Mouse (Mus musculus): ENCODE measurements around the gene Pik3r1. TPM values are rescaled to one million over a fixed set of nuclear protein-coding genes. Genes with fewer than 3 reads are reported as not detected.

The Pik3r1 gene
- polyA plus RNA-seq, 1 experiment from 2014 or later, result 44.6 TPM

DNA sequence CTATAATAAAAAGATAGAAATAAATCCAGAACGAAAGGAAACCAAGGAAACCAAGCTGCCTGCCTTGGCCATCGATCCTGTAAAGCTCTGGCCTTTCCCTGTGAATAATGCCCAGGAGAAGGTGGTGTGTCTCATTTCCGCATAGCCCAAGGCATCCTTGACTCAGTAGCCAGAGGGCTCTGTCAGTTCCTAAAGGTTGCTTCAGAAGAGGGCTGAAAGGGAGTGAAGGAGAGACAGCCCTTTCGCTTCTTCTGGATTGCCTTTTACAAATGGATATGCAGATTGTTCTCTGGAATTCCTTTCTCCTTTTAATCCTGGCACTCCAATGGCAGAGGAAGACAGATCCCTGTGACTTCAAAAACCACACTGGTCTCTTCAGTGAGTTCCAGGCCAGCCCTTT lies 16.2 kb downstream of the Pik3r1 start:
- Histone ChIP-seq H3K9me3 (ENCODE audit: control insufficient read depth, low read length) (no peaks in the 10 kb centered on the region), H3K4me1 (replicated peaks; ENCODE audit: control insufficient read depth, insufficient read depth) (peaks cover 5% of the 10 kb centered on the region; the same call in 1 of the 2 replicates), H3K27me3 (ENCODE audit: control insufficient read depth, insufficient read depth, low read length) (no peaks in the 10 kb centered on the region), H3K4me3 (ENCODE audit: low read depth, low read length) (no peak overlapping the region), H3K36me3 (ENCODE audit: control insufficient read depth, insufficient read depth, low read length) (peaks cover 2% of the 10 kb centered on the region; the same call in 1 of the 2 replicates), H3K9ac (ENCODE audit: low read length) (no peak overlapping the region), H3K27ac (replicated peaks) (peak overlapping the region; percentile 9; the same call in 1 of the 2 replicates), H3K4me2 (replicated peaks; ENCODE audit: low read depth) (no peak overlapping the region)
- DNase-seq (ENCODE audit: low spot score), result no peak
- TF ChIP-seq EP300 (optimal IDR thresholded peaks at IDR 0.05), result no peak
- no peak for TF ChIP-seq CTCF (IDR thresholded peaks at IDR 0.05; ENCODE audit: low read depth)
- WGBS, result 75% methylated on average over 4 of the region's 4 CpGs
- ATAC-seq (ENCODE audit: low FRiP score, low TSS enrichment), result no peak

GRCm38 (mm10) chr13:101746012-101746595 lies 21.9 kb downstream of the Pik3r1 start:
- H3K27ac ChIP-seq (replicated peaks), result peak overlapping the region; percentile 40
- no peaks in the 10 kb centered on the region for H3K27me3 ChIP-seq (ENCODE audit: control insufficient read depth, insufficient read depth, low read length)
- no peak overlapping the region for H3K4me2 ChIP-seq (replicated peaks; ENCODE audit: low read depth)
- H3K9ac ChIP-seq (ENCODE audit: low read length), result no peak overlapping the region
- H3K4me1 ChIP-seq (replicated peaks; ENCODE audit: control insufficient read depth, insufficient read depth), result peaks cover 14% of the 10 kb centered on the region; the same call in 1 of the 2 replicates
- H3K9me3 ChIP-seq (ENCODE audit: control insufficient read depth, low read length), result no peaks in the 10 kb centered on the region
- ATAC-seq (ENCODE audit: low FRiP score, low TSS enrichment), result peak; percentile 22; the same call in 1 of the 2 replicates
- TF ChIP-seq CTCF (IDR thresholded peaks at IDR 0.05; ENCODE audit: low read depth), result no peak
- no peak for TF ChIP-seq EP300 (optimal IDR thresholded peaks at IDR 0.05)
- H3K36me3 ChIP-seq (ENCODE audit: control insufficient read depth, insufficient read depth, low read length), result 0 out of 2 replicates have a peak, but pooled peaks cover 1% of the 10 kb centered on the region
- DNase-seq (ENCODE audit: low spot score), result no peak
- no peak overlapping the region for H3K4me3 ChIP-seq (ENCODE audit: low read depth, low read length)
- WGBS, result 39% methylated on average over 8 of the region's 8 CpGs

GRCm38 (mm10) chr13:101744943-101745342 lies 23.1 kb downstream of the Pik3r1 start:
- no peaks in the 10 kb centered on the region for H3K9me3 ChIP-seq (ENCODE audit: control insufficient read depth, low read length)
- no peak overlapping the region for H3K4me3 ChIP-seq (ENCODE audit: low read depth, low read length)
- no peak for TF ChIP-seq EP300 (optimal IDR thresholded peaks at IDR 0.05)
- TF ChIP-seq CTCF (IDR thresholded peaks at IDR 0.05; ENCODE audit: low read depth), result no peak
- ATAC-seq (ENCODE audit: low FRiP score, low TSS enrichment) (no peak), DNase-seq (ENCODE audit: low spot score) (no peak)
- WGBS, result 43% methylated on average over 5 of the region's 5 CpGs
- H3K27me3 ChIP-seq (ENCODE audit: control insufficient read depth, insufficient read depth, low read length), result no peaks in the 10 kb centered on the region
- no peak overlapping the region for H3K4me2 ChIP-seq (replicated peaks; ENCODE audit: low read depth)
- H3K27ac ChIP-seq (replicated peaks), result peak overlapping the region; percentile 53
- 0 out of 2 replicates have a peak, but pooled peaks cover 2% of the 10 kb centered on the region for H3K36me3 ChIP-seq (ENCODE audit: control insufficient read depth, insufficient read depth, low read length)
- no peak overlapping the region for H3K9ac ChIP-seq (ENCODE audit: low read length)
- peaks cover 16% of the 10 kb centered on the region; the same call in 1 of the 2 replicates for H3K4me1 ChIP-seq (replicated peaks; ENCODE audit: control insufficient read depth, insufficient read depth)

GRCm38 (mm10) chr13:101744053-101744452 lies 24.0 kb downstream of the Pik3r1 start:
- 42% methylated on average over 2 of the region's 2 CpGs for WGBS
- no peak for ATAC-seq (ENCODE audit: low FRiP score, low TSS enrichment)
- H3K9me3 ChIP-seq (ENCODE audit: control insufficient read depth, low read length), result no peaks in the 10 kb centered on the region
- H3K27me3 ChIP-seq (ENCODE audit: control insufficient read depth, insufficient read depth, low read length), result no peaks in the 10 kb centered on the region
- peak overlapping the region; percentile 56 for H3K27ac ChIP-seq (replicated peaks)
- peaks cover 4% of the 10 kb centered on the region; the same call in 1 of the 2 replicates for H3K36me3 ChIP-seq (ENCODE audit: control insufficient read depth, insufficient read depth, low read length)
- peaks cover 18% of the 10 kb centered on the region; the same call in 1 of the 2 replicates for H3K4me1 ChIP-seq (replicated peaks; ENCODE audit: control insufficient read depth, insufficient read depth)
- H3K4me3 ChIP-seq (ENCODE audit: low read depth, low read length), result no peak overlapping the region
- DNase-seq (ENCODE audit: low spot score), result no peak
- no peak overlapping the region for H3K4me2 ChIP-seq (replicated peaks; ENCODE audit: low read depth)
- TF ChIP-seq CTCF (IDR thresholded peaks at IDR 0.05; ENCODE audit: low read depth), result no peak
- no peak overlapping the region for H3K9ac ChIP-seq (ENCODE audit: low read length)

- WGBS, result 55% methylated on average over 8 of the region's 8 CpGs
- Histone ChIP-seq H3K27ac (replicated peaks) (peak overlapping the region; percentile 56; the same call in 1 of the 2 replicates), H3K4me1 (replicated peaks; ENCODE audit: control insufficient read depth, insufficient read depth) (peaks cover 18% of the 10 kb centered on the region; the same call in 1 of the 2 replicates), H3K36me3 (ENCODE audit: control insufficient read depth, insufficient read depth, low read length) (peaks cover 4% of the 10 kb centered on the region; the same call in 1 of the 2 replicates), H3K27me3 (ENCODE audit: control insufficient read depth, insufficient read depth, low read length) (no peaks in the 10 kb centered on the region), H3K9me3 (ENCODE audit: control insufficient read depth, low read length) (no peaks in the 10 kb centered on the region), H3K9ac (ENCODE audit: low read length) (no peak overlapping the region), H3K4me2 (replicated peaks; ENCODE audit: low read depth) (no peak overlapping the region), H3K4me3 (ENCODE audit: low read depth, low read length) (no peak overlapping the region)
- no peak for TF ChIP-seq CTCF (IDR thresholded peaks at IDR 0.05; ENCODE audit: low read depth)
- no peak for TF ChIP-seq EP300 (optimal IDR thresholded peaks at IDR 0.05)
- DNase-seq (ENCODE audit: low spot score) (no peak), ATAC-seq (ENCODE audit: low FRiP score, low TSS enrichment) (peak; percentile 55; the same call in 1 of the 2 replicates)
Observed at GRCm38 (mm10) chr13:101743247-101743646, 24.8 kb downstream of the Pik3r1 start.

DNA sequence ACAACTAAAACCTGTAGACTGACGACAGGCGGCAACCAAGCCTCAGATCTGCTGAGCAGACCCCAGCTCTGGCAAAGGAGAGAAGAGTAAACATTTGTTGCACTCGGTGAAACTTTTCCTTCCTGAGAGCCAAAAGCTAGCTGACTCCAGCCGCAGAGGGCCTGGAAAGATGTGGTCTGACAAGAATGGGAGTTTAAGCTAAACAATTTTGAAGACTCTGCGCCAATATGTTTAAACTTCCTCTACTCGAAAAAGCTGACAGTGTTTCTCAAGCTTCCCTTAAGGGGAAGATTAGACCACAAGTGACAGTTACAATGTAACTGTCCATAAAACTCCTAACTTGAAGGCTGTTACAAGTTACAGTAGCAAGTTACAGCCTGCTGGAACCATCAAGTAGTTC lies 25.4 kb downstream of the Pik3r1 start:
- Histone ChIP-seq H3K9ac (ENCODE audit: low read length) (no peak overlapping the region), H3K4me1 (replicated peaks; ENCODE audit: control insufficient read depth, insufficient read depth) (peaks cover 18% of the 10 kb centered on the region; the same call in 1 of the 2 replicates), H3K4me2 (replicated peaks; ENCODE audit: low read depth) (no peak overlapping the region), H3K4me3 (ENCODE audit: low read depth, low read length) (no peak overlapping the region), H3K36me3 (ENCODE audit: control insufficient read depth, insufficient read depth, low read length) (peaks cover 4% of the 10 kb centered on the region; the same call in 1 of the 2 replicates), H3K27ac (replicated peaks) (peak overlapping the region; percentile 5; the same call in 1 of the 2 replicates), H3K27me3 (ENCODE audit: control insufficient read depth, insufficient read depth, low read length) (no peaks in the 10 kb centered on the region), H3K9me3 (ENCODE audit: control insufficient read depth, low read length) (no peaks in the 10 kb centered on the region)
- TF ChIP-seq CTCF (IDR thresholded peaks at IDR 0.05; ENCODE audit: low read depth), result no peak; the same call in 1 of the 2 replicates
- no peak for TF ChIP-seq EP300 (optimal IDR thresholded peaks at IDR 0.05)
- ATAC-seq (ENCODE audit: low FRiP score, low TSS enrichment) (no peak), DNase-seq (ENCODE audit: low spot score) (no peak)
- WGBS, result 9% methylated on average over 6 of the region's 6 CpGs
